Mouse (Mus musculus): ENCODE data around the gene Smad5. TPM values are rescaled to one million over a fixed set of nuclear protein-coding genes. Genes with fewer than 3 reads are reported as not detected.
A peak's percentile ranks its signal among the peaks of the same experiment; 100 is the strongest.

Gene Smad5
- total and polyA plus RNA-seq, 2 experiments from 2014 or later: 17.1 to 54.6 TPM

DNA sequence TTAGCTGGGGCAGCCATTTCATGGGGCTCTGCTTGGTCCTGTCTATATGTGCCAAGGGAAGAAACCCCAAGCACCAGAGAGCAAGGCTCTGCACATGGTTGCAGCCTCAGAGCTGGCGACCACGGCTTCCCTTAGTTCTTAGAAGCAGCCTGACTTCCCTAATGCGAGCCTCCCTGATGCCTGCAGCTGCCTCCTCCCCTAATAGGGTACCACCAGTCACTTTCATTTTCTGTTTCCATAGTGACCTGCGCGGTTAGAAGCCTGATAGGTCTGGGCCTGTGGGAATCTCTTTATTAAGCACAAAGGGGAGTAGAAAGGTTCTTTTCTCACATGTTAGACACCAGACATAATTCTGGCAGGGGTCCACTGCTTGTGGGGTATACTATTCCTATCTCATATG, 71.5 kb downstream of the Smad5 start:
- ATAC-seq (peak; percentile 95), DNase-seq (peak; percentile 74)
- no peak for TF ChIP-seq CTCF (IDR thresholded peaks at IDR 0.05; ENCODE audit: low read depth)
- peaks cover 10% of the 10 kb centered on the region; the same call in 1 of the 2 replicates for H3K4me1 ChIP-seq (ENCODE audit: insufficient read depth)
- no peaks in the 10 kb centered on the region for H3K9me3 ChIP-seq (ENCODE audit: low read length)
- no peak overlapping the region for H3K4me3 ChIP-seq (ENCODE audit: low read depth, low read length)
- 9% methylated on average over 5 of the region's 5 CpGs for WGBS
- no peaks in the 10 kb centered on the region for H3K36me3 ChIP-seq (ENCODE audit: insufficient read depth)
- H3K27me3 ChIP-seq (ENCODE audit: insufficient read depth, low read length): no peaks in the 10 kb centered on the region
- no peak overlapping the region for H3K9ac ChIP-seq
- H3K27ac ChIP-seq (ENCODE audit: low read depth, low read length): peak overlapping the region; percentile 71
- H3K4me2 ChIP-seq (ENCODE audit: low read depth): 0 out of 2 replicates have a peak overlapping the region, but pooled peaks have one; percentile 6

- no peak overlapping the region for H3K9ac ChIP-seq
- peaks cover 11% of the 10 kb centered on the region; the same call in 1 of the 2 replicates for H3K4me1 ChIP-seq (ENCODE audit: insufficient read depth)
- ATAC-seq (peak; percentile 57), DNase-seq (peak; percentile 43)
- H3K4me2 ChIP-seq (ENCODE audit: low read depth): no peak overlapping the region
- 36% methylated on average over 13 of the region's 13 CpGs for WGBS
- peak overlapping the region; percentile 29; the same call in 1 of the 2 replicates for H3K27ac ChIP-seq (ENCODE audit: low read depth, low read length)
- H3K4me3 ChIP-seq (ENCODE audit: low read depth, low read length): no peak overlapping the region
- no peak for TF ChIP-seq CTCF (IDR thresholded peaks at IDR 0.05; ENCODE audit: low read depth)
- H3K36me3 ChIP-seq (ENCODE audit: insufficient read depth): no peaks in the 10 kb centered on the region
- no peaks in the 10 kb centered on the region for H3K9me3 ChIP-seq (ENCODE audit: low read length)
- H3K27me3 ChIP-seq (ENCODE audit: insufficient read depth, low read length): no peaks in the 10 kb centered on the region
These were observed 78.1 kb downstream of the Smad5 start for GRCm38 (mm10) chr13:56780746-56781469.

GRCm38 (mm10) chr13:56781697-56782096, 78.9 kb downstream of the Smad5 start:
- Histone ChIP-seq H3K36me3 (ENCODE audit: insufficient read depth) (no peaks in the 10 kb centered on the region), H3K9ac (no peak overlapping the region), H3K9me3 (ENCODE audit: low read length) (no peaks in the 10 kb centered on the region), H3K27ac (ENCODE audit: low read depth, low read length) (no peak overlapping the region), H3K4me1 (ENCODE audit: insufficient read depth) (peaks cover 11% of the 10 kb centered on the region; the same call in 1 of the 2 replicates), H3K27me3 (ENCODE audit: insufficient read depth, low read length) (no peaks in the 10 kb centered on the region), H3K4me2 (ENCODE audit: low read depth) (no peak overlapping the region), H3K4me3 (ENCODE audit: low read depth, low read length) (no peak overlapping the region)
- WGBS: 90% methylated on average over 3 of the region's 3 CpGs
- DNase-seq: no peak
- no peak for ATAC-seq
- TF ChIP-seq CTCF (IDR thresholded peaks at IDR 0.05; ENCODE audit: low read depth): no peak

- Histone ChIP-seq H3K4me3 (ENCODE audit: low read depth, low read length) (no peak overlapping the region), H3K27ac (ENCODE audit: low read depth, low read length) (no peak overlapping the region), H3K27me3 (ENCODE audit: insufficient read depth, low read length) (no peaks in the 10 kb centered on the region), H3K9ac (no peak overlapping the region), H3K4me1 (ENCODE audit: insufficient read depth) (peaks cover 11% of the 10 kb centered on the region; the same call in 1 of the 2 replicates), H3K9me3 (ENCODE audit: low read length) (no peaks in the 10 kb centered on the region), H3K36me3 (ENCODE audit: insufficient read depth) (no peaks in the 10 kb centered on the region), H3K4me2 (ENCODE audit: low read depth) (no peak overlapping the region)
- 76% methylated on average over 1 of the region's 1 CpGs for WGBS
- no peak for TF ChIP-seq CTCF (IDR thresholded peaks at IDR 0.05; ENCODE audit: low read depth)
- DNase-seq (peak; percentile 51), ATAC-seq (peak; percentile 71)
These were observed 79.8 kb downstream of the Smad5 start for GRCm38 (mm10) chr13:56782621-56783020.

DNA sequence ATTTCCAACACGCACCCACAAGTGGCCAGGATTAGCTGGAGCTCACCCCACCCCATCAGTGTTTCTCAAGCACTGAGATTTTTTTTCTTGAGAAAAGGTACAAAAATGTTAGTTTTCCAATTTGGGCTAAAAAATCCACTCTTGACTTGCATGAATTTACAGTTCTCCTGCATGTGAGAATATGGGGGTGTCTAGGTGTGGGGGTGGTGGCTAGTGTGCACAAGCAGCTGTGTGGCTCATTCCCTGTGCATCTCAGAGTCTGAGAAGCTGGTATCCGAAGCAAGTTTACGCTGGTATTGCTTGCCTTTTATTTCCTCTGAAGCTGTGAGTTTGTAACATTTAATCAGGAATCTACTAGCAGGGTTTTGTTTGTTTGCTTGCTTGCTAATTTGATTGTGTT, 87.9 kb downstream of the Smad5 start:
- WGBS: 89% methylated on average over 3 of the region's 3 CpGs

More for the DNA sequence above, 87.9 kb downstream of the Smad5 start:
- Histone ChIP-seq H3K4me2 (ENCODE audit: low read depth) (no peak overlapping the region), H3K4me3 (ENCODE audit: low read depth, low read length) (no peak overlapping the region), H3K27me3 (ENCODE audit: insufficient read depth, low read length) (no peaks in the 10 kb centered on the region), H3K4me1 (ENCODE audit: insufficient read depth) (no peaks in the 10 kb centered on the region), H3K27ac (ENCODE audit: low read depth, low read length) (no peak overlapping the region), H3K9ac (no peak overlapping the region), H3K9me3 (ENCODE audit: low read length) (no peaks in the 10 kb centered on the region), H3K36me3 (ENCODE audit: insufficient read depth) (no peaks in the 10 kb centered on the region)
- ATAC-seq (no peak), DNase-seq (no peak)
- TF ChIP-seq CTCF (IDR thresholded peaks at IDR 0.05; ENCODE audit: low read depth): no peak

Other genes starting within 250 kb of the Smad5 start
- gene Il9, start 220.8 kb upstream of the Smad5 start, total RNA-seq (2014; rRNA removed): not detected in 2 replicates
- gene Il9, start 220.8 kb upstream of the Smad5 start, polyA plus RNA-seq (2015; fragmentation: Nextera tagmentation; extraction: Ambion mirVana): not detected in 2 replicates
- gene Fbxl21, start 180.5 kb upstream of the Smad5 start, total RNA-seq (2014; rRNA removed): 5.4 and 7.1 TPM in 2 replicates
- 3.4 and 4.3 TPM in 2 replicates for gene Fbxl21, start 180.5 kb upstream of the Smad5 start, polyA plus RNA-seq (2015; fragmentation: Nextera tagmentation; extraction: Ambion mirVana)
- not detected in 2 replicates for gene Lect2, start 154.5 kb upstream of the Smad5 start, total RNA-seq (2014; rRNA removed)
- not detected in 2 replicates for gene Lect2, start 154.5 kb upstream of the Smad5 start, polyA plus RNA-seq (2015; fragmentation: Nextera tagmentation; extraction: Ambion mirVana)
- gene Tgfbi, start 93.5 kb upstream of the Smad5 start, total RNA-seq (2014; rRNA removed): 4.3 and 4.8 TPM in 2 replicates
- gene Tgfbi, start 93.5 kb upstream of the Smad5 start, polyA plus RNA-seq (2015; fragmentation: Nextera tagmentation; extraction: Ambion mirVana): 4.9 and 5.3 TPM in 2 replicates
- 8.8 and 9.8 TPM in 2 replicates for gene Gm45623, start 50.8 kb downstream of the Smad5 start, total RNA-seq (2014; rRNA removed)
- 1.7 and 3.4 TPM in 2 replicates for gene Gm45623, start 50.8 kb downstream of the Smad5 start, polyA plus RNA-seq (2015; fragmentation: Nextera tagmentation; extraction: Ambion mirVana)
- 8.2 and 10.4 TPM in 2 replicates for gene Trpc7, start 193.0 kb downstream of the Smad5 start, total RNA-seq (2014; rRNA removed)
- 1.4 and 3.5 TPM in 2 replicates for gene Trpc7, start 193.0 kb downstream of the Smad5 start, polyA plus RNA-seq (2015; fragmentation: Nextera tagmentation; extraction: Ambion mirVana)